In genomic region chr5:142502414-142502813, GRCm38 (mm10) we compare ENCODE assay signal across 8 mouse cellular contexts. TPM values are rescaled to one million over a fixed set of nuclear protein-coding genes. Genes with fewer than 3 reads are reported as not detected.
DNase-seq lines count a peak whose midpoint lies in the region; ATAC-seq and TF ChIP-seq lines count a peak whose summit lies in the region.

No protein-coding gene starts in this region.

- peak; percentile 78 to 85 (median 80) for TF ChIP-seq CTCF in MEL (IDR thresholded peaks at IDR 0.05 in 2 of 3, conservative IDR thresholded peaks at IDR 0.05 in 1 of 3; ENCODE audit: control insufficient read depth in 1 of 3, insufficient read depth in 1 of 3, low read depth in 2 of 3, low read length in 3 of 3, poor library complexity in 1 of 3, severe bottlenecking in 1 of 3)

- no peak for TF ChIP-seq POLR2A in MEL (IDR thresholded peaks at IDR 0.05; ENCODE audit: control insufficient read depth in 1 of 2, insufficient read depth in 1 of 2, low read depth in 1 of 2, low read length in 2 of 2, poor library complexity in 1 of 2)

- intact Hi-C loops in heart, postnatal 25 days (cut with DNase I): loop anchor here (2.0 kb wide), 1 partner anchor 48 kb away; the partner anchor contains the start of gene Radil

- peak; percentile 92 for ATAC-seq in forebrain, embryonic 16.5 days
- peak; percentile 63; the same call in 1 of the 2 replicates for ATAC-seq in liver, embryonic 16.5 days (ENCODE audit: low read depth)
- peak; percentile 85 for ATAC-seq in neural tube, embryonic 14.5 days (ENCODE audit: low read depth)

- H3K27ac ChIP-seq in MEL (ENCODE audit: control insufficient read depth, low read depth, low read length): no peak overlapping the region
- H3K27ac ChIP-seq in forebrain, embryonic 16.5 days (ENCODE audit: low read length): no peak overlapping the region
- no peak overlapping the region for H3K27ac ChIP-seq in liver, embryonic 16.5 days (ENCODE audit: low read length)
- no peak overlapping the region for H3K27ac ChIP-seq in neural tube, embryonic 14.5 days (ENCODE audit: low read depth, low read length)

- no peak for TF ChIP-seq EP300 in MEL (IDR thresholded peaks at IDR 0.05; ENCODE audit: low read depth in 1 of 2, low read length in 2 of 2)

- H3K9me3 ChIP-seq in MEL (replicated peaks; ENCODE audit: insufficient read depth, low read length): no peaks in the 10 kb centered on the region
- no peaks in the 10 kb centered on the region for H3K9me3 ChIP-seq in forebrain, embryonic 16.5 days (ENCODE audit: control insufficient read depth, low read length)
- H3K9me3 ChIP-seq in liver, embryonic 16.5 days (replicated peaks; ENCODE audit: control insufficient read depth, low read length): no peaks in the 10 kb centered on the region
- no peaks in the 10 kb centered on the region for H3K9me3 ChIP-seq in neural tube, embryonic 14.5 days (ENCODE audit: control insufficient read depth, low read length)

- H3K9ac ChIP-seq in MEL (ENCODE audit: control insufficient read depth, low read depth, low read length, poor library complexity, severe bottlenecking): no peak overlapping the region
- H3K9ac ChIP-seq in forebrain, embryonic 16.5 days (replicated peaks; ENCODE audit: low read depth, low read length): no peak overlapping the region
- no peak overlapping the region for H3K9ac ChIP-seq in liver, embryonic 16.5 days (ENCODE audit: low read depth, low read length)
- no peak overlapping the region for H3K9ac ChIP-seq in neural tube, embryonic 14.5 days (replicated peaks; ENCODE audit: low read depth, low read length)

- peak; percentile 82 for DNase-seq in MEL (ENCODE audit: low read depth, low spot score)
- DNase-seq in cerebellum, adult 18-20 months: peak; percentile 90 to 91
- DNase-seq in heart, postnatal 25 days (ENCODE audit: low spot score): peak; percentile 54
- DNase-seq in layer of hippocampus, adult 11-12 months (ENCODE audit: low spot score): peak; percentile 89
- peak; percentile 85 for DNase-seq in testis, postnatal 10 days (ENCODE audit: low spot score)

- no peaks in the 10 kb centered on the region for H3K4me1 ChIP-seq in MEL (ENCODE audit: control insufficient read depth in 1 of 2, insufficient read depth in 2 of 2, low read length in 2 of 2)
- H3K4me1 ChIP-seq in forebrain, embryonic 16.5 days (replicated peaks; ENCODE audit: control insufficient read depth, insufficient read depth, low read length): no peaks in the 10 kb centered on the region
- no peaks in the 10 kb centered on the region for H3K4me1 ChIP-seq in liver, embryonic 16.5 days (ENCODE audit: control insufficient read depth, low read depth, low read length)
- no peaks in the 10 kb centered on the region for H3K4me1 ChIP-seq in neural tube, embryonic 14.5 days (ENCODE audit: control insufficient read depth, insufficient read depth, low read length)

- no peaks in the 10 kb centered on the region for H3K36me3 ChIP-seq in MEL (ENCODE audit: control insufficient read depth in 1 of 2, insufficient read depth in 2 of 2, low read length in 2 of 2)
- H3K36me3 ChIP-seq in forebrain, embryonic 16.5 days (ENCODE audit: control insufficient read depth, insufficient read depth): no peaks in the 10 kb centered on the region
- H3K36me3 ChIP-seq in liver, embryonic 16.5 days (ENCODE audit: control insufficient read depth, insufficient read depth): no peaks in the 10 kb centered on the region
- peaks cover 6% of the 10 kb centered on the region; the same call in 1 of the 2 replicates for H3K36me3 ChIP-seq in neural tube, embryonic 14.5 days (ENCODE audit: control insufficient read depth, insufficient read depth, low read length)

- WGBS in forebrain, embryonic 16.5 days: 2% methylated on average over 3 of the region's 3 CpGs
- 0% methylated on average over 3 of the region's 3 CpGs for WGBS in liver, embryonic 16.5 days (ENCODE audit: insufficient replicate concordance)
- 13% methylated on average over 3 of the region's 3 CpGs for WGBS in neural tube, embryonic 14.5 days

- no peaks in the 10 kb centered on the region for H3K27me3 ChIP-seq in MEL (ENCODE audit: control insufficient read depth in 1 of 2, insufficient read depth in 2 of 2, low read length in 2 of 2)
- H3K27me3 ChIP-seq in forebrain, embryonic 16.5 days (replicated peaks; ENCODE audit: control insufficient read depth, insufficient read depth, low read length): no peaks in the 10 kb centered on the region
- H3K27me3 ChIP-seq in liver, embryonic 16.5 days (ENCODE audit: control insufficient read depth, insufficient read depth, low read depth, low read length): no peaks in the 10 kb centered on the region
- no peaks in the 10 kb centered on the region for H3K27me3 ChIP-seq in neural tube, embryonic 14.5 days (ENCODE audit: control insufficient read depth, insufficient read depth, low read length)

- no peak overlapping the region for H3K4me3 ChIP-seq in MEL (ENCODE audit: control insufficient read depth in 1 of 2, insufficient read depth in 1 of 2, low read depth in 2 of 2, low read length in 2 of 2)
- no peak overlapping the region for H3K4me3 ChIP-seq in forebrain, embryonic 16.5 days (replicated peaks; ENCODE audit: low read length)
- H3K4me3 ChIP-seq in liver, embryonic 16.5 days (ENCODE audit: low read depth, low read length): no peak overlapping the region
- no peak overlapping the region for H3K4me3 ChIP-seq in neural tube, embryonic 14.5 days (ENCODE audit: low read depth, low read length)

- peak; percentile 65 for TF ChIP-seq RAD21 in MEL (IDR thresholded peaks at IDR 0.05; ENCODE audit: low read depth, low read length)

- no peaks in the 10 kb centered on the region for H3K79me2 ChIP-seq in MEL (ENCODE audit: control insufficient read depth, insufficient read depth, low read length, poor library complexity)

- no peak overlapping the region for H3K4me2 ChIP-seq in forebrain, embryonic 16.5 days (ENCODE audit: low read length)
- H3K4me2 ChIP-seq in liver, embryonic 16.5 days (ENCODE audit: low read depth, low read length): no peak overlapping the region
- H3K4me2 ChIP-seq in neural tube, embryonic 14.5 days (ENCODE audit: low read depth, low read length): no peak overlapping the region

TF ChIP-seq in MEL, 35 proteins besides CTCF, POLR2A, EP300 and RAD21:
- TF ChIP-seq E2F4 (IDR thresholded peaks at IDR 0.05; ENCODE audit: borderline replicate concordance, low read depth, low read length): no peak
- TF ChIP-seq HCFC1 (IDR thresholded peaks at IDR 0.05; ENCODE audit: low read depth, low read length): no peak
- TF ChIP-seq BHLHE40 (IDR thresholded peaks at IDR 0.05; ENCODE audit: borderline replicate concordance, low read depth, low read length): no peak
- TF ChIP-seq MAX (IDR thresholded peaks at IDR 0.05; ENCODE audit: low read length): peak; percentile 61; the same call in 1 of the 2 replicates
- TF ChIP-seq MYC (IDR thresholded peaks at IDR 0.05; ENCODE audit: low read depth, low read length): 0 out of 2 replicates have a peak, but pooled peaks have one; percentile 37
- no peak for TF ChIP-seq POLR2AphosphoS2 (IDR thresholded peaks at IDR 0.05; ENCODE audit: low read length)
- no peak for TF ChIP-seq MAZ (IDR thresholded peaks at IDR 0.05; ENCODE audit: low read depth, low read length)
- TF ChIP-seq ZC3H11A (IDR thresholded peaks at IDR 0.05; ENCODE audit: low read depth, low read length): peak; percentile 30; the same call in 1 of the 2 replicates
- no peak for TF ChIP-seq NELFE (IDR thresholded peaks at IDR 0.05; ENCODE audit: low read depth, low read length)
- no peak for TF ChIP-seq USF2 (IDR thresholded peaks at IDR 0.05; ENCODE audit: borderline replicate concordance in 1 of 2, insufficient read depth in 1 of 2, low read depth in 1 of 2, low read length in 2 of 2)
- TF ChIP-seq ZKSCAN1 (IDR thresholded peaks at IDR 0.05; ENCODE audit: low read depth, low read length): no peak
- TF ChIP-seq GABPA (IDR thresholded peaks at IDR 0.05; ENCODE audit: low read depth, low read length): no peak
- no peak for TF ChIP-seq CHD2 (IDR thresholded peaks at IDR 0.05; ENCODE audit: low read length)
- TF ChIP-seq POLR2AphosphoS5 (IDR thresholded peaks at IDR 0.05; ENCODE audit: borderline replicate concordance, low read depth, low read length): no peak
- peak; percentile 67 for TF ChIP-seq SMC3 (IDR thresholded peaks at IDR 0.05; ENCODE audit: low read depth, low read length)
- TF ChIP-seq JUND (IDR thresholded peaks at IDR 0.05; ENCODE audit: low read depth, low read length): no peak
- peak; percentile 68 for TF ChIP-seq USF1 (IDR thresholded peaks at IDR 0.05; ENCODE audit: low read depth, low read length)

RNA-seq across cellular contexts. Expression of gene Papolb, which starts 27.5 kb away (rescaled TPM):
- total RNA-seq in MEL (2012; rRNA removed): not detected in 2 replicates
- not detected for polyA plus RNA-seq in MEL (2012; ENCODE audit: insufficient read depth in 1 of 2, insufficient read length in 2 of 2, low read depth in 1 of 2, low replicate concordance in 2 of 2, missing spikeins in 1 of 2)
- 0.20 and 0.27 TPM in 2 replicates for polyA plus RNA-seq in forebrain, embryonic 16.5 days (2015; fragmentation: Nextera tagmentation; extraction: Ambion mirVana)
- total RNA-seq in heart, postnatal 25 days (2021): under 1 TPM; 0.06 to 0.08 TPM
- polyA plus RNA-seq in liver, embryonic 16.5 days (2015; fragmentation: Nextera tagmentation; extraction: Ambion mirVana): not detected in 2 replicates
- 0.24 and 0.66 TPM in 2 replicates for polyA plus RNA-seq in neural tube, embryonic 14.5 days (2014; fragmentation: Nextera tagmentation; extraction: Ambion mirVana)

RNA-seq across cellular contexts. Expression of gene Ap5z1, which starts 38.7 kb away (rescaled TPM):
- 4.4 and 5.1 TPM in 2 replicates for total RNA-seq in MEL (2012; rRNA removed)
- polyA plus RNA-seq in MEL (2012; ENCODE audit: insufficient read depth in 1 of 2, insufficient read length in 2 of 2, low read depth in 1 of 2, low replicate concordance in 2 of 2, missing spikeins in 1 of 2): 10 to 100 TPM in 1 of 2 experiments, not detected in 1; 13.5 TPM
- 14.8 and 16.9 TPM in 2 replicates for polyA plus RNA-seq in forebrain, embryonic 16.5 days (2015; fragmentation: Nextera tagmentation; extraction: Ambion mirVana)
- total RNA-seq in heart, postnatal 25 days (2021): 1 to 10 TPM; 5.5 to 6.2 TPM
- polyA plus RNA-seq in liver, embryonic 16.5 days (2015; fragmentation: Nextera tagmentation; extraction: Ambion mirVana): 4.6 and 5.2 TPM in 2 replicates
- polyA plus RNA-seq in neural tube, embryonic 14.5 days (2014; fragmentation: Nextera tagmentation; extraction: Ambion mirVana): 11.9 and 15.0 TPM in 2 replicates

RNA-seq across cellular contexts. Expression of gene Radil, which starts 48.5 kb away (rescaled TPM):
- total RNA-seq in MEL (2012; rRNA removed): 0.26 and 0.27 TPM in 2 replicates
- under 1 TPM in 1 of 2 experiments, not detected in 1; 0.07 TPM for polyA plus RNA-seq in MEL (2012; ENCODE audit: insufficient read depth in 1 of 2, insufficient read length in 2 of 2, low read depth in 1 of 2, low replicate concordance in 2 of 2, missing spikeins in 1 of 2)
- 9.6 and 17.6 TPM in 2 replicates for polyA plus RNA-seq in forebrain, embryonic 16.5 days (2015; fragmentation: Nextera tagmentation; extraction: Ambion mirVana)
- total RNA-seq in heart, postnatal 25 days (2021): 1 to 10 TPM; 2.0 to 2.4 TPM
- polyA plus RNA-seq in liver, embryonic 16.5 days (2015; fragmentation: Nextera tagmentation; extraction: Ambion mirVana): 0.08 and 0.09 TPM in 2 replicates
- polyA plus RNA-seq in neural tube, embryonic 14.5 days (2014; fragmentation: Nextera tagmentation; extraction: Ambion mirVana): 14.2 and 20.1 TPM in 2 replicates
